Mouse (Mus musculus) MEL (cell line): ENCODE measurements around the gene Hoga1. TPM values are rescaled to one million over a fixed set of nuclear protein-coding genes. Genes with fewer than 3 reads are reported as not detected.
A peak's percentile ranks its signal among the peaks of the same experiment; 100 is the strongest.

Experiments
- DNase-seq: peaks from one replicate; pipeline ENCODE4 v3.0.0; 2011; ENCODE audit warnings: low read depth, low spot score
- H3K27ac ChIP-seq: 2 replicates; pipeline ENCODE4 v1.5.1; 2012; ENCODE audit warnings: low read depth, mild to moderate bottlenecking, control low read depth, low read length, moderate library complexity; ENCODE audit not compliant: control insufficient read depth
- H3K27me3 ChIP-seq, 2 experiments: fragments of 150-350 bp in 1 of 2; sonication (generic) in 1 of 2; 2 replicates each; pipeline ENCODE4 v1.6.1; 2012; ENCODE audit warnings: low read length in 2 of 2, mild to moderate bottlenecking in 2 of 2, improper control_type of control experiment in 1 of 2, moderate library complexity in 1 of 2; ENCODE audit not compliant: insufficient read depth in 2 of 2, control insufficient read depth in 1 of 2
- H3K36me3 ChIP-seq, 2 experiments: 2 replicates each; pipeline ENCODE4 v1.6.1; 2012 to 2014; ENCODE audit warnings: low read length in 2 of 2, improper control_type of control experiment in 1 of 2, inconsistent platforms in 1 of 2, mild to moderate bottlenecking in 1 of 2; ENCODE audit not compliant: insufficient read depth in 2 of 2, control insufficient read depth in 1 of 2
- H3K4me1 ChIP-seq, 2 experiments: fragments of 150-350 bp in 1 of 2; sonication (generic) in 1 of 2; 2 replicates each; pipeline ENCODE4 v1.6.1; 2012; ENCODE audit warnings: low read length in 2 of 2, improper control_type of control experiment in 1 of 2, mild to moderate bottlenecking in 1 of 2; ENCODE audit not compliant: insufficient read depth in 2 of 2, control insufficient read depth in 1 of 2
- H3K4me3 ChIP-seq, 2 experiments: fragments of 150-350 bp in 1 of 2; sonication (generic) in 1 of 2; 2 replicates each; pipeline ENCODE4 v1.5.1; 2012; ENCODE audit warnings: low read depth in 2 of 2, low read length in 2 of 2, mild to moderate bottlenecking in 2 of 2, moderate library complexity in 2 of 2, control low read depth in 1 of 2, improper control_type of control experiment in 1 of 2; ENCODE audit not compliant: control insufficient read depth in 1 of 2, insufficient read depth in 1 of 2
- H3K79me2 ChIP-seq: 2 replicates; pipeline ENCODE4 v1.6.1; 2012; ENCODE audit warnings: mild to moderate bottlenecking, low read length, moderate library complexity; ENCODE audit not compliant: control insufficient read depth, poor library complexity, insufficient read depth
- H3K9ac ChIP-seq: 2 replicates; pipeline ENCODE4 v1.6.1; 2012; ENCODE audit warnings: low read depth, mild to moderate bottlenecking, control low read depth, low read length, moderate library complexity; ENCODE audit not compliant: control insufficient read depth, poor library complexity, severe bottlenecking
- H3K9me3 ChIP-seq: fragments of 150-350 bp; sonication (generic); replicated peaks from 2 replicates; pipeline ENCODE4 v1.6.1; 2012; ENCODE audit warnings: mild to moderate bottlenecking, low read length, improper control_type of control experiment, moderate library complexity; ENCODE audit not compliant: insufficient read depth
- BHLHE40 ChIP-seq: IDR thresholded peaks from 2 replicates; pipeline ENCODE4 v1.6.1; 2012; ENCODE audit warnings: low read depth, mild to moderate bottlenecking, inconsistent platforms, low read length, improper control_type of control experiment, borderline replicate concordance
- CHD1 ChIP-seq: IDR thresholded peaks from 2 replicates; pipeline ENCODE4 v1.6.1; 2012; ENCODE audit warnings: low read depth, mild to moderate bottlenecking, inconsistent platforms, low read length, improper control_type of control experiment
- CHD2 ChIP-seq: IDR thresholded peaks from 2 replicates; pipeline ENCODE4 v1.6.1; 2011; ENCODE audit warnings: low read length, improper control_type of control experiment
- CTCF ChIP-seq, 3 experiments: IDR thresholded peaks in 2 of 3; conservative IDR thresholded peaks in 1 of 3; 2 replicates each; pipeline ENCODE4 v1.5.1; 2011 to 2012; ENCODE audit warnings: low read length in 3 of 3, low read depth in 2 of 3, mild to moderate bottlenecking in 2 of 3, improper control_type of control experiment in 1 of 3, inconsistent platforms in 1 of 3, mixed read lengths in 1 of 3, moderate library complexity in 1 of 3; ENCODE audit not compliant: control insufficient read depth in 1 of 3, insufficient read depth in 1 of 3, poor library complexity in 1 of 3, severe bottlenecking in 1 of 3
- ELF1 ChIP-seq: IDR thresholded peaks from 2 replicates; pipeline ENCODE4 v1.6.1; 2014; ENCODE audit warnings: low read depth, mild to moderate bottlenecking, inconsistent platforms, low read length, improper control_type of control experiment, moderate library complexity
- EP300 ChIP-seq, 2 experiments: IDR thresholded peaks; 2 replicates each; pipeline ENCODE4 v1.6.1; 2011; ENCODE audit warnings: improper control_type of control experiment in 2 of 2, low read length in 2 of 2, low read depth in 1 of 2, mild to moderate bottlenecking in 1 of 2
- JUND ChIP-seq: IDR thresholded peaks from 2 replicates; pipeline ENCODE4 v1.6.1; 2011; ENCODE audit warnings: low read depth, mild to moderate bottlenecking, improper control_type of control experiment, low read length
- KAT2A ChIP-seq: conservative IDR thresholded peaks from 2 replicates; pipeline ENCODE4 v1.6.1; 2012; ENCODE audit warnings: low read depth, low read length, improper control_type of control experiment, inconsistent platforms
- MAFK ChIP-seq: IDR thresholded peaks from 2 replicates; pipeline ENCODE4 v1.6.1; 2011; ENCODE audit warnings: low read depth, mild to moderate bottlenecking, low read length, improper control_type of control experiment, borderline replicate concordance
- MAX ChIP-seq: IDR thresholded peaks from 2 replicates; pipeline ENCODE4 v1.6.1; 2011; ENCODE audit warnings: low read length, improper control_type of control experiment
- MEF2A ChIP-seq: IDR thresholded peaks from 2 replicates; pipeline ENCODE4 v1.6.1; 2014; ENCODE audit warnings: low read depth, mild to moderate bottlenecking, inconsistent platforms, low read length, improper control_type of control experiment; ENCODE audit not compliant: poor library complexity, insufficient replicate concordance, severe bottlenecking; ENCODE audit errors: extremely low read depth
- MXI1 ChIP-seq: IDR thresholded peaks from 2 replicates; pipeline ENCODE4 v1.6.1; 2011; ENCODE audit warnings: mild to moderate bottlenecking, low read depth, low read length, improper control_type of control experiment
- MYB ChIP-seq: IDR thresholded peaks from 2 replicates; pipeline ENCODE4 v1.6.1; 2011; ENCODE audit warnings: mild to moderate bottlenecking, low read depth, low read length, improper control_type of control experiment
- MYC ChIP-seq: IDR thresholded peaks from 2 replicates; pipeline ENCODE4 v1.6.1; 2011; ENCODE audit warnings: low read depth, mild to moderate bottlenecking, low read length, improper control_type of control experiment, moderate library complexity
- NELFE ChIP-seq: IDR thresholded peaks from 2 replicates; pipeline ENCODE4 v1.6.1; 2011; ENCODE audit warnings: low read depth, low read length, improper control_type of control experiment
- NRF1 ChIP-seq: IDR thresholded peaks from 2 replicates; pipeline ENCODE4 v1.6.1; 2014; ENCODE audit warnings: low read depth, mild to moderate bottlenecking, inconsistent platforms, low read length, improper control_type of control experiment, moderate library complexity; ENCODE audit not compliant: poor library complexity, insufficient read depth, severe bottlenecking
- POLR2A ChIP-seq, 2 experiments: IDR thresholded peaks; 2 replicates each; pipeline ENCODE4 v1.6.1; 2011 to 2012; ENCODE audit warnings: low read length in 2 of 2, mild to moderate bottlenecking in 2 of 2, control low read depth in 1 of 2, improper control_type of control experiment in 1 of 2, low read depth in 1 of 2, moderate library complexity in 1 of 2; ENCODE audit not compliant: control insufficient read depth in 1 of 2, insufficient read depth in 1 of 2, poor library complexity in 1 of 2
- POLR2AphosphoS5 ChIP-seq: IDR thresholded peaks from 2 replicates; pipeline ENCODE4 v1.6.1; 2012; ENCODE audit warnings: low read depth, borderline replicate concordance, mild to moderate bottlenecking, inconsistent platforms, low read length, moderate library complexity, mixed read lengths
- RAD21 ChIP-seq: IDR thresholded peaks from 2 replicates; pipeline ENCODE4 v1.6.1; 2011; ENCODE audit warnings: mild to moderate bottlenecking, low read depth, low read length, improper control_type of control experiment
- SIN3A ChIP-seq: IDR thresholded peaks from 2 replicates; pipeline ENCODE4 v1.6.1; 2012; ENCODE audit warnings: low read length, improper control_type of control experiment, inconsistent platforms
- TAL1 ChIP-seq: IDR thresholded peaks from 2 replicates; pipeline ENCODE4 v1.6.1; 2012; ENCODE audit warnings: mild to moderate bottlenecking, inconsistent platforms, low read length, moderate library complexity, mixed read lengths
- TBP ChIP-seq: IDR thresholded peaks from 2 replicates; pipeline ENCODE4 v1.8.0; 2011; ENCODE audit warnings: low read depth, low read length, improper control_type of control experiment
- TCF12 ChIP-seq: IDR thresholded peaks from 2 replicates; pipeline ENCODE4 v1.6.1; 2014; ENCODE audit warnings: low read depth, mild to moderate bottlenecking, inconsistent platforms, low read length, improper control_type of control experiment, moderate library complexity
- UBTF ChIP-seq: IDR thresholded peaks from 2 replicates; pipeline ENCODE4 v1.6.1; 2012; ENCODE audit warnings: low read depth, mild to moderate bottlenecking, inconsistent platforms, low read length, improper control_type of control experiment, moderate library complexity, borderline replicate concordance; ENCODE audit not compliant: insufficient read depth
- USF1 ChIP-seq: IDR thresholded peaks from 2 replicates; pipeline ENCODE4 v1.6.1; 2014; ENCODE audit warnings: low read depth, mild to moderate bottlenecking, inconsistent platforms, low read length, improper control_type of control experiment, moderate library complexity
- USF2 ChIP-seq, 2 experiments: IDR thresholded peaks; 2 replicates each; pipeline ENCODE4 v1.6.1; 2011 to 2012; ENCODE audit warnings: improper control_type of control experiment in 2 of 2, low read length in 2 of 2, borderline replicate concordance in 1 of 2, inconsistent platforms in 1 of 2, low read depth in 1 of 2, mild to moderate bottlenecking in 1 of 2; ENCODE audit not compliant: insufficient read depth in 1 of 2
- ZC3H11A ChIP-seq: IDR thresholded peaks from 2 replicates; pipeline ENCODE4 v1.6.1; 2012; ENCODE audit warnings: low read depth, mild to moderate bottlenecking, inconsistent platforms, low read length, improper control_type of control experiment
- ZKSCAN1 ChIP-seq: IDR thresholded peaks from 2 replicates; pipeline ENCODE4 v1.6.1; 2012; ENCODE audit warnings: low read depth, mild to moderate bottlenecking, inconsistent platforms, low read length, improper control_type of control experiment, moderate library complexity
- ZMIZ1 ChIP-seq: IDR thresholded peaks from 2 replicates; pipeline ENCODE4 v1.6.1; 2012; ENCODE audit warnings: low read depth, mild to moderate bottlenecking, inconsistent platforms, low read length, improper control_type of control experiment, moderate library complexity
- polyA plus RNA-seq, 2 experiments: library from polyadenylated mRNA; stranded (reverse) in 1 of 2; unstranded in 1 of 2; fragments of >175 nt in 1 of 2; fragments of >200 nt in 1 of 2; gene quantifications; 2 replicates each; pipeline versions ENCODE4 v1.2.1 to v1.2.4; 2012; ENCODE audit warnings: low replicate concordance in 2 of 2, low read depth in 1 of 2; ENCODE audit not compliant: insufficient read length in 2 of 2, insufficient read depth in 1 of 2, missing spikeins in 1 of 2
- total RNA-seq: library from RNA; depleted of rRNA; stranded (reverse); fragments of 300-350 nt; gene quantifications from 2 replicates; pipeline ENCODE4 v1.2.3, GENCODE M21; 2012

Hoga1 gene
- total and polyA plus RNA-seq, 3 experiments, result 0.31 to 0.38 TPM; not detected in 1

DNA sequence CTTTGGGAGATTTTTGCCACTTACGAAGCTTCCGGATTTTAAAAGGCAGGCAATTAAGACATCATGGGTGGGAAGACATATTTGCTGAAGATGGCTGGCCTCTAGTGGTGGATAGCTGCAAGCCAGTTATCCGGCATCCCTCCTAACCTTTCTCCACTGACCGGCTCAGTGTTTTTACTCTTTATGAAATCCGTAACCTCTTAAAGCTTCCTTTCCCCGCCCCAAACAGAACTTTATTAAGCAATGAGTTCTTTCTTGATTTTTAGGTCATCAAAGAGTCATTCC lies 23.8 kb downstream of the Hoga1 start:
- H3K27ac ChIP-seq, result no peak overlapping the region
- no peaks in the 10 kb centered on the region for H3K79me2 ChIP-seq

GRCm38 (mm10) chr19:42071221-42071620 lies 25.8 kb downstream of the Hoga1 start:
- H3K4me3 ChIP-seq, result no peak overlapping the region
- no peaks in the 10 kb centered on the region for H3K9me3 ChIP-seq
- no peaks in the 10 kb centered on the region for H3K79me2 ChIP-seq
- peaks cover 15 to 17% of the 10 kb centered on the region in 2 experiments for H3K27me3 ChIP-seq
- DNase-seq, result peak; percentile 42
- H3K27ac ChIP-seq, result no peak overlapping the region
- H3K36me3 ChIP-seq, result no peaks in the 10 kb centered on the region
- no peaks in the 10 kb centered on the region for H3K4me1 ChIP-seq
- no peak overlapping the region for H3K9ac ChIP-seq
- TF ChIP-seq ZKSCAN1, result no peak
- no peak for TF ChIP-seq NELFE
- TF ChIP-seq CHD2, result no peak
- no peak for TF ChIP-seq BHLHE40
- no peak for TF ChIP-seq MYC
- no peak for TF ChIP-seq UBTF
- TF ChIP-seq MAFK, result no peak
- no peak for TF ChIP-seq MAX
- TF ChIP-seq ELF1, result no peak
- TF ChIP-seq ZC3H11A, result peak; percentile 48; the same call in 1 of the 2 replicates
- no peak for TF ChIP-seq TBP
- no peak for TF ChIP-seq CHD1
- no peak for TF ChIP-seq MEF2A
- no peak for TF ChIP-seq TAL1
- no peak for TF ChIP-seq USF1
- TF ChIP-seq POLR2AphosphoS5, result no peak
- TF ChIP-seq RAD21, result peak; percentile 57
- no peak for TF ChIP-seq MYB
- TF ChIP-seq TCF12, result no peak
- no peak for TF ChIP-seq ZMIZ1
- no peak for TF ChIP-seq MXI1
- TF ChIP-seq NRF1, result no peak
- TF ChIP-seq JUND, result no peak
- no peak for TF ChIP-seq POLR2A (IDR thresholded peaks at IDR 0.05; ENCODE audit: control insufficient read depth in 1 of 2, insufficient read depth in 1 of 2, low read depth in 1 of 2, low read length in 2 of 2, poor library complexity in 1 of 2)
- TF ChIP-seq SIN3A, result no peak
- TF ChIP-seq USF2 (IDR thresholded peaks at IDR 0.05; ENCODE audit: borderline replicate concordance in 1 of 2, insufficient read depth in 1 of 2, low read depth in 1 of 2, low read length in 2 of 2), result no peak
- peak in 2 of 3 experiments; percentile 54 to 56; a peak in 4 of 6 replicates for TF ChIP-seq CTCF (IDR thresholded peaks at IDR 0.05 in 2 of 3, conservative IDR thresholded peaks at IDR 0.05 in 1 of 3; ENCODE audit: control insufficient read depth in 1 of 3, insufficient read depth in 1 of 3, low read depth in 2 of 3, low read length in 3 of 3, poor library complexity in 1 of 3, severe bottlenecking in 1 of 3)
- no peak for TF ChIP-seq KAT2A

More for the DNA sequence above, 23.8 kb downstream of the Hoga1 start:
- H3K4me1 ChIP-seq, result no peaks in the 10 kb centered on the region
- no peaks in the 10 kb centered on the region for H3K9me3 ChIP-seq
- no peaks in the 10 kb centered on the region for H3K36me3 ChIP-seq
- peaks cover 19 to 29% of the 10 kb centered on the region in 2 experiments for H3K27me3 ChIP-seq
- TF ChIP-seq SIN3A (no peak), RAD21 (no peak; the same call in 1 of the 2 replicates), USF1 (no peak), POLR2AphosphoS5 (no peak), EP300 (IDR thresholded peaks at IDR 0.05; ENCODE audit: low read depth in 1 of 2, low read length in 2 of 2) (no peak), TCF12 (no peak), ELF1 (no peak), MYB (no peak), NRF1 (no peak), MEF2A (no peak), MYC (no peak), ZKSCAN1 (no peak)
- TF ChIP-seq, all 39 proteins: peak for 0
- DNase-seq, result no peak
- Histone ChIP-seq H3K4me3 (no peak overlapping the region), H3K9ac (no peak overlapping the region)
